Mouse (Mus musculus) MEL (cell line): Measurements from ENCODE around the gene Fam83g. TPM values are rescaled to one million over a fixed set of nuclear protein-coding genes. Genes with fewer than 3 reads are reported as not detected.

Source experiments
- DNase-seq: peaks from one replicate; pipeline ENCODE4 v3.0.0; 2011; ENCODE audit warnings: low read depth, low spot score
- H3K27ac ChIP-seq: 2 replicates; pipeline ENCODE4 v1.5.1; 2012; ENCODE audit warnings: low read depth, mild to moderate bottlenecking, control low read depth, low read length, moderate library complexity; ENCODE audit not compliant: control insufficient read depth
- H3K27me3 ChIP-seq, 2 experiments: fragments of 150-350 bp in 1 of 2; sonication (generic) in 1 of 2; 2 replicates each; pipeline ENCODE4 v1.6.1; 2012; ENCODE audit warnings: low read length in 2 of 2, mild to moderate bottlenecking in 2 of 2, improper control_type of control experiment in 1 of 2, moderate library complexity in 1 of 2; ENCODE audit not compliant: insufficient read depth in 2 of 2, control insufficient read depth in 1 of 2
- H3K36me3 ChIP-seq, 2 experiments: 2 replicates each; pipeline ENCODE4 v1.6.1; 2012 to 2014; ENCODE audit warnings: low read length in 2 of 2, improper control_type of control experiment in 1 of 2, inconsistent platforms in 1 of 2, mild to moderate bottlenecking in 1 of 2; ENCODE audit not compliant: insufficient read depth in 2 of 2, control insufficient read depth in 1 of 2
- H3K4me1 ChIP-seq, 2 experiments: fragments of 150-350 bp in 1 of 2; sonication (generic) in 1 of 2; 2 replicates each; pipeline ENCODE4 v1.6.1; 2012; ENCODE audit warnings: low read length in 2 of 2, improper control_type of control experiment in 1 of 2, mild to moderate bottlenecking in 1 of 2; ENCODE audit not compliant: insufficient read depth in 2 of 2, control insufficient read depth in 1 of 2
- H3K4me3 ChIP-seq, 2 experiments: fragments of 150-350 bp in 1 of 2; sonication (generic) in 1 of 2; 2 replicates each; pipeline ENCODE4 v1.5.1; 2012; ENCODE audit warnings: low read depth in 2 of 2, low read length in 2 of 2, mild to moderate bottlenecking in 2 of 2, moderate library complexity in 2 of 2, control low read depth in 1 of 2, improper control_type of control experiment in 1 of 2; ENCODE audit not compliant: control insufficient read depth in 1 of 2, insufficient read depth in 1 of 2
- H3K79me2 ChIP-seq: 2 replicates; pipeline ENCODE4 v1.6.1; 2012; ENCODE audit warnings: mild to moderate bottlenecking, low read length, moderate library complexity; ENCODE audit not compliant: control insufficient read depth, poor library complexity, insufficient read depth
- H3K9ac ChIP-seq: 2 replicates; pipeline ENCODE4 v1.6.1; 2012; ENCODE audit warnings: low read depth, mild to moderate bottlenecking, control low read depth, low read length, moderate library complexity; ENCODE audit not compliant: control insufficient read depth, poor library complexity, severe bottlenecking
- H3K9me3 ChIP-seq: fragments of 150-350 bp; sonication (generic); replicated peaks from 2 replicates; pipeline ENCODE4 v1.6.1; 2012; ENCODE audit warnings: mild to moderate bottlenecking, low read length, improper control_type of control experiment, moderate library complexity; ENCODE audit not compliant: insufficient read depth
- CHD1 ChIP-seq: IDR thresholded peaks from 2 replicates; pipeline ENCODE4 v1.6.1; 2012; ENCODE audit warnings: low read depth, mild to moderate bottlenecking, inconsistent platforms, low read length, improper control_type of control experiment
- CTCF ChIP-seq, 3 experiments: IDR thresholded peaks in 2 of 3; conservative IDR thresholded peaks in 1 of 3; 2 replicates each; pipeline ENCODE4 v1.5.1; 2011 to 2012; ENCODE audit warnings: low read length in 3 of 3, low read depth in 2 of 3, mild to moderate bottlenecking in 2 of 3, improper control_type of control experiment in 1 of 3, inconsistent platforms in 1 of 3, mixed read lengths in 1 of 3, moderate library complexity in 1 of 3; ENCODE audit not compliant: control insufficient read depth in 1 of 3, insufficient read depth in 1 of 3, poor library complexity in 1 of 3, severe bottlenecking in 1 of 3
- ELF1 ChIP-seq: IDR thresholded peaks from 2 replicates; pipeline ENCODE4 v1.6.1; 2014; ENCODE audit warnings: low read depth, mild to moderate bottlenecking, inconsistent platforms, low read length, improper control_type of control experiment, moderate library complexity
- GABPA ChIP-seq: IDR thresholded peaks from 2 replicates; pipeline ENCODE4 v1.6.1; 2012; ENCODE audit warnings: low read depth, mild to moderate bottlenecking, inconsistent platforms, low read length, improper control_type of control experiment, moderate library complexity
- GATA1 ChIP-seq: IDR thresholded peaks from 2 replicates; pipeline ENCODE4 v1.6.1; 2011; ENCODE audit warnings: low read depth, low read length, improper control_type of control experiment
- HCFC1 ChIP-seq: IDR thresholded peaks from 2 replicates; pipeline ENCODE4 v1.6.1; 2012; ENCODE audit warnings: low read depth, mild to moderate bottlenecking, inconsistent platforms, low read length, improper control_type of control experiment, moderate library complexity
- JUND ChIP-seq: IDR thresholded peaks from 2 replicates; pipeline ENCODE4 v1.6.1; 2011; ENCODE audit warnings: low read depth, mild to moderate bottlenecking, improper control_type of control experiment, low read length
- MAZ ChIP-seq: IDR thresholded peaks from 2 replicates; pipeline ENCODE4 v1.6.1; 2012; ENCODE audit warnings: low read depth, mild to moderate bottlenecking, inconsistent platforms, low read length, improper control_type of control experiment
- NELFE ChIP-seq: IDR thresholded peaks from 2 replicates; pipeline ENCODE4 v1.6.1; 2011; ENCODE audit warnings: low read depth, low read length, improper control_type of control experiment
- POLR2AphosphoS2 ChIP-seq: IDR thresholded peaks from 2 replicates; pipeline ENCODE4 v1.6.1; 2011; ENCODE audit warnings: low read length, improper control_type of control experiment
- POLR2AphosphoS5 ChIP-seq: IDR thresholded peaks from 2 replicates; pipeline ENCODE4 v1.6.1; 2012; ENCODE audit warnings: low read depth, borderline replicate concordance, mild to moderate bottlenecking, inconsistent platforms, low read length, moderate library complexity, mixed read lengths
- RCOR1 ChIP-seq: IDR thresholded peaks from 2 replicates; pipeline ENCODE4 v1.6.1; 2012; ENCODE audit warnings: low read depth, mild to moderate bottlenecking, inconsistent platforms, low read length, improper control_type of control experiment
- SIN3A ChIP-seq: IDR thresholded peaks from 2 replicates; pipeline ENCODE4 v1.6.1; 2012; ENCODE audit warnings: low read length, improper control_type of control experiment, inconsistent platforms
- TAL1 ChIP-seq: IDR thresholded peaks from 2 replicates; pipeline ENCODE4 v1.6.1; 2012; ENCODE audit warnings: mild to moderate bottlenecking, inconsistent platforms, low read length, moderate library complexity, mixed read lengths
- TBP ChIP-seq: IDR thresholded peaks from 2 replicates; pipeline ENCODE4 v1.8.0; 2011; ENCODE audit warnings: low read depth, low read length, improper control_type of control experiment
- UBTF ChIP-seq: IDR thresholded peaks from 2 replicates; pipeline ENCODE4 v1.6.1; 2012; ENCODE audit warnings: low read depth, mild to moderate bottlenecking, inconsistent platforms, low read length, improper control_type of control experiment, moderate library complexity, borderline replicate concordance; ENCODE audit not compliant: insufficient read depth
- USF1 ChIP-seq: IDR thresholded peaks from 2 replicates; pipeline ENCODE4 v1.6.1; 2014; ENCODE audit warnings: low read depth, mild to moderate bottlenecking, inconsistent platforms, low read length, improper control_type of control experiment, moderate library complexity
- USF2 ChIP-seq, 2 experiments: IDR thresholded peaks; 2 replicates each; pipeline ENCODE4 v1.6.1; 2011 to 2012; ENCODE audit warnings: improper control_type of control experiment in 2 of 2, low read length in 2 of 2, borderline replicate concordance in 1 of 2, inconsistent platforms in 1 of 2, low read depth in 1 of 2, mild to moderate bottlenecking in 1 of 2; ENCODE audit not compliant: insufficient read depth in 1 of 2
- ZC3H11A ChIP-seq: IDR thresholded peaks from 2 replicates; pipeline ENCODE4 v1.6.1; 2012; ENCODE audit warnings: low read depth, mild to moderate bottlenecking, inconsistent platforms, low read length, improper control_type of control experiment
- ZMIZ1 ChIP-seq: IDR thresholded peaks from 2 replicates; pipeline ENCODE4 v1.6.1; 2012; ENCODE audit warnings: low read depth, mild to moderate bottlenecking, inconsistent platforms, low read length, improper control_type of control experiment, moderate library complexity
- polyA plus RNA-seq, 2 experiments: library from polyadenylated mRNA; stranded (reverse) in 1 of 2; unstranded in 1 of 2; fragments of >175 nt in 1 of 2; fragments of >200 nt in 1 of 2; gene quantifications; 2 replicates each; pipeline versions ENCODE4 v1.2.1 to v1.2.4; 2012; ENCODE audit warnings: low replicate concordance in 2 of 2, low read depth in 1 of 2; ENCODE audit not compliant: insufficient read length in 2 of 2, insufficient read depth in 1 of 2, missing spikeins in 1 of 2
- total RNA-seq: library from RNA; depleted of rRNA; stranded (reverse); fragments of 300-350 nt; gene quantifications from 2 replicates; pipeline ENCODE4 v1.2.3, GENCODE M21; 2012

The Fam83g gene
- total and polyA plus RNA-seq, 3 experiments: 5.4 to 9.7 TPM; not detected in 1

DNA sequence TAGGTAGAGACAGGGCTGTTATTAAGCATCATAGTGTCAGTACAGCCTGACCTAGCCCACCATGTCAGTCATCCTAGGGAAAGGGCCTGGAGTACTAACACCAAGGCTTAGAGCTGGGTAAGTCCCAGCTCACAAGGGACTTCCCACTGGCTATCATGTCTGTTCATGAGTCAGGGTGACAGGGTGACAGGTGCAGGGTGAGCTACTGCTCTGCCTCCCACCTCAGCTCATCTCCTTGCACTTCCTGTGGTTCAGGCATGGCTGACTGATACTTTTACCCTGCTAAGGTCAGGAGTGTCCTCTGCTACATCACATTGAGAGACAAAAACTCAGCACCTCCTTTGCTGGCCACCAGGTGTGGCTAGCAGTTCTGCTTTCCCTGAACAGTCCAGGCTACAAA lies 15.0 kb downstream of the Fam83g start:
- H3K9ac ChIP-seq: no peak overlapping the region
- no peaks in the 10 kb centered on the region for H3K9me3 ChIP-seq
- no peaks in the 10 kb centered on the region for H3K79me2 ChIP-seq
- no peaks in the 10 kb centered on the region for H3K4me1 ChIP-seq
- H3K36me3 ChIP-seq: no peaks in the 10 kb centered on the region; a peak in 1 of 4 replicates
- TF ChIP-seq CTCF (IDR thresholded peaks at IDR 0.05 in 2 of 3, conservative IDR thresholded peaks at IDR 0.05 in 1 of 3; ENCODE audit: control insufficient read depth in 1 of 3, insufficient read depth in 1 of 3, low read depth in 2 of 3, low read length in 3 of 3, poor library complexity in 1 of 3, severe bottlenecking in 1 of 3): 0 out of 6 replicates have a peak, but pooled peaks of 1 of the 3 experiments have one; percentile 1
- TF ChIP-seq MAZ: no peak
- H3K27ac ChIP-seq: no peak overlapping the region
- H3K4me3 ChIP-seq: no peak overlapping the region
- no peaks in the 10 kb centered on the region for H3K27me3 ChIP-seq
- DNase-seq: no peak

DNA sequence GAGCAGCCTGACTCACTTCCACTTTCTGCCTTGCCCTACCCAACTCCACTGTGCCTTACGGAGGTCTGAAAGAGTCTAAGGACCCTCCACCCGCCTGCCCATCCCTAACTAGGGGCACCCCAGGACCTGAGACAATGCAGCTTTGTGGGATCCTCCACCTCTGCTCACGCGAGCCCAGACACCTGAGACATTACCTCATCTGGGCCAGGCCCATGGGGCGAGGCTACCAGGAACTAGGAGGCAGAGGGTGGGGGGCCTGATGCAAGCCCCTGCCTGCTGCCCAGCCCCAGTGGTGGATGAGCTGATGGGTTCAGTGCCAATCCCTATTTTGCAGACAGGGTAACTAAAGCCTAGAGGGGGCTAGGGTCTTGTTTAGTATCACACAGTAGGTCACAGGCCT lies 15.6 kb downstream of the Fam83g start:
- Histone ChIP-seq H3K4me1 (no peaks in the 10 kb centered on the region), H3K27ac (no peak overlapping the region), H3K79me2 (no peaks in the 10 kb centered on the region), H3K27me3 (no peaks in the 10 kb centered on the region), H3K4me3 (no peak overlapping the region), H3K36me3 (no peaks in the 10 kb centered on the region; a peak in 1 of 4 replicates), H3K9ac (no peak overlapping the region), H3K9me3 (no peaks in the 10 kb centered on the region)
- TF ChIP-seq HCFC1 (no peak), SIN3A (no peak), POLR2AphosphoS2 (no peak), JUND (no peak), GABPA (no peak), MAZ (no peak), POLR2AphosphoS5 (no peak), ELF1 (no peak), USF1 (no peak), ZMIZ1 (no peak), RCOR1 (no peak), TBP (no peak), NELFE (no peak), USF2 (IDR thresholded peaks at IDR 0.05; ENCODE audit: borderline replicate concordance in 1 of 2, insufficient read depth in 1 of 2, low read depth in 1 of 2, low read length in 2 of 2) (no peak), CHD1 (no peak), TAL1 (no peak), GATA1 (no peak), ZC3H11A (no peak), UBTF (no peak)
- no peak for DNase-seq
